8 mouse cellular contexts compared by ENCODE assay signal in genomic region chr10:14055533-14055981, GRCm38 (mm10).
DNase-seq lines count a peak whose midpoint lies in the region; ATAC-seq and TF ChIP-seq lines count a peak whose summit lies in the region.
"Had no signal": no experiment of that assay in that cellular context is flagged by ENCODE, and none has a peak within 500 bp of the region (broad histone marks: within the 10 kb centered on the region; RNA-seq: fewer than 3 reads in every experiment).

No protein-coding gene starts in this region.

- H3K27ac ChIP-seq in midbrain, embryonic 10.5 days (replicated peaks), result peak overlapping the region; percentile 69
- H3K27ac ChIP-seq in midbrain, embryonic 15.5 days, result no peak overlapping the region
- H3K27ac ChIP-seq in intestine, postnatal 0 days (ENCODE audit: low read depth, low read length), result 0 out of 2 replicates have a peak overlapping the region, but pooled peaks have one; percentile 15
- H3K27ac ChIP-seq in olfactory bulb, adult 2 months (ENCODE audit: insufficient read depth, low read depth, low read length), result peak overlapping the region; percentile 12; the same call in 1 of the 2 replicates
- H3K27ac ChIP-seq: embryonic facial prominence, embryonic 12.5 days had no signal

- TF ChIP-seq CTCF in intestine, postnatal 0 days (IDR thresholded peaks at IDR 0.05; ENCODE audit: low read depth), result no peak
- no peak for TF ChIP-seq CTCF in olfactory bulb, adult 2 months (IDR thresholded peaks at IDR 0.05; ENCODE audit: insufficient read depth, low read depth, low read length)

- ATAC-seq in midbrain, embryonic 15.5 days (replicated peaks), result no peak
- ATAC-seq in granulocyte monocyte progenitor cell, adult 5-6 weeks (replicated peaks; ENCODE audit: poor library complexity, severe bottlenecking), result peak; percentile 76
- no peak for ATAC-seq in intestine, postnatal 0 days

- peaks cover 31% of the 10 kb centered on the region for H3K4me1 ChIP-seq in midbrain, embryonic 10.5 days
- peaks cover 15% of the 10 kb centered on the region for H3K4me1 ChIP-seq in midbrain, embryonic 15.5 days
- H3K4me1 ChIP-seq in intestine, postnatal 0 days (replicated peaks; ENCODE audit: control insufficient read depth, insufficient read depth, low read length), result peaks cover 6% of the 10 kb centered on the region; the same call in 1 of the 2 replicates
- peaks cover 14% of the 10 kb centered on the region for H3K4me1 ChIP-seq in olfactory bulb, adult 2 months (ENCODE audit: control insufficient read depth, insufficient read depth, low read length)

- WGBS in midbrain, embryonic 10.5 days, result 51% methylated on average over 9 of the region's 9 CpGs
- WGBS in midbrain, embryonic 15.5 days, result 23% methylated on average over 9 of the region's 9 CpGs
- WGBS in intestine, postnatal 0 days, result 41% methylated on average over 9 of the region's 9 CpGs
- WGBS in olfactory bulb, adult 2 months, result 21% methylated on average over 9 of the region's 9 CpGs

- H3K9ac ChIP-seq in midbrain, embryonic 15.5 days, result no peak overlapping the region
- no peak overlapping the region for H3K9ac ChIP-seq in intestine, postnatal 0 days (ENCODE audit: low read depth, low read length)
- H3K9ac ChIP-seq: embryonic facial prominence, embryonic 12.5 days had no signal

- H3K9me3 ChIP-seq in midbrain, embryonic 10.5 days (replicated peaks), result no peaks in the 10 kb centered on the region
- H3K9me3 ChIP-seq in midbrain, embryonic 15.5 days, result no peaks in the 10 kb centered on the region
- no peaks in the 10 kb centered on the region for H3K9me3 ChIP-seq in intestine, postnatal 0 days (ENCODE audit: control insufficient read depth)
- H3K9me3 ChIP-seq: embryonic facial prominence, embryonic 12.5 days had no signal

- H3K4me2 ChIP-seq in midbrain, embryonic 15.5 days, result no peak overlapping the region
- no peak overlapping the region for H3K4me2 ChIP-seq in intestine, postnatal 0 days (replicated peaks; ENCODE audit: low read depth)
- H3K4me2 ChIP-seq: embryonic facial prominence, embryonic 12.5 days had no signal

- H3K4me3 ChIP-seq in midbrain, embryonic 10.5 days, result no peak overlapping the region
- H3K4me3 ChIP-seq in midbrain, embryonic 15.5 days, result no peak overlapping the region
- H3K4me3 ChIP-seq in intestine, postnatal 0 days (ENCODE audit: low read depth, low read length), result no peak overlapping the region
- no peak overlapping the region for H3K4me3 ChIP-seq in olfactory bulb, adult 2 months (ENCODE audit: insufficient read depth, low read depth, low read length)
- H3K4me3 ChIP-seq: embryonic facial prominence, embryonic 12.5 days had no signal

- H3K36me3 ChIP-seq in midbrain, embryonic 10.5 days, result no peaks in the 10 kb centered on the region
- no peaks in the 10 kb centered on the region for H3K36me3 ChIP-seq in midbrain, embryonic 15.5 days (replicated peaks)
- H3K36me3 ChIP-seq in intestine, postnatal 0 days (ENCODE audit: control insufficient read depth, insufficient read depth), result no peaks in the 10 kb centered on the region
- H3K36me3 ChIP-seq: embryonic facial prominence, embryonic 12.5 days had no signal

- peak; percentile 19 for DNase-seq in midbrain, embryonic 10.5 days (ENCODE audit: low spot score)
- peak; percentile 67 for DNase-seq in cerebellum, adult 8-10 months
- DNase-seq in layer of hippocampus, adult 9-11 months, result no peak

- TF ChIP-seq POLR2A in olfactory bulb, adult 2 months (IDR thresholded peaks at IDR 0.05; ENCODE audit: insufficient read depth, low read depth, low read length), result no peak

- no peaks in the 10 kb centered on the region for H3K27me3 ChIP-seq in midbrain, embryonic 10.5 days (ENCODE audit: low read depth, poor library complexity, severe bottlenecking)
- no peaks in the 10 kb centered on the region for H3K27me3 ChIP-seq in midbrain, embryonic 15.5 days (replicated peaks)
- H3K27me3 ChIP-seq in intestine, postnatal 0 days (replicated peaks; ENCODE audit: control insufficient read depth, insufficient read depth, low read length), result no peaks in the 10 kb centered on the region
- H3K27me3 ChIP-seq: embryonic facial prominence, embryonic 12.5 days had no signal
